Mouse (Mus musculus): ENCODE results near the gene Selenoo. TPM values are rescaled to one million over a fixed set of nuclear protein-coding genes. Genes with fewer than 3 reads are reported as not detected.

Gene Selenoo
- total and polyA plus RNA-seq, 2 experiments = 91.0 to 122 TPM

DNA sequence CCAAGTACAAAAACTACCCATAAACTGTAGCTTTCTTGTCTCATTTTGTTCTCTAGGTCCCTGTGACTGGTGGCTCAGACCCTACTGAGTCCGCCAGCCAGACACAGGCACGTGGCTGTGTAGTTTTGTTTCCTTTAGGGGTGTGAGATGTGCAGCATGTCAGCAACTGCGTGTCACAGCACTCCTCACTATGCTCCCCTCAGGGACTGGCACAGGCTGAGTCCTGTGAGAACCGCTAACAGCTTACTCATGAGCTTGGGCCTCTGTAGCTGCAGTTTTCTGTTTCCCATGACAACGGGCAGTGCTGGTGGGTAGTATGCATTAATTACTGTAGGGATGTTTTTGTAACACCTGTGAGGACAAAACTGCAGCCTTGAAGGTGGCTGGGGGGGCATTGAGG, 3.3 kb downstream of the Selenoo start:
- WGBS = 81% methylated on average over 5 of the region's 5 CpGs

DNA sequence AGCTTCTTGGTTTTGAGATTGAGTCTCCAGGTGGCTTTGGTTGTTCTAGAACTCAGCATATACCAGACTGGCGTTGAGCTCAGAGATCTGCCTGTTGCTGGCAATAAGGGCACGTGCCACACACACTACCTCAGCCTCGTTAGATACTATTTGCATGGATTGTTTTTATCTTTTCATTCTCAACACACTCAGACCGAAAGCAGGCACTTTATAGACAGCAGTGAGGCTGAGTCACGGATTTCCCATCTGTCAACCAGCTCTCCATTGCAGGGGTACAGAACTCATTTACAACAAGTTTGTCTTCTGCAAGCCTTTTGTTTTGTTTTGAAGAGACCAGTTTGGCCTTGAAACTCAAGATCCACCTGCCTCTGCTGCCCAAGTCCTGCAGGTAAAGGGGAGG, 8.6 kb downstream of the Selenoo start:
- no peak for DNase-seq (ENCODE audit: extremely low read depth, low read depth, low spot score)
- no peak overlapping the region for H3K9ac ChIP-seq (ENCODE audit: low read depth, low read length)
- 92% methylated on average over 5 of the region's 5 CpGs for WGBS
- no peak overlapping the region for H3K27ac ChIP-seq (replicated peaks; ENCODE audit: insufficient read depth, low read depth, low read length)
- H3K79me2 ChIP-seq (ENCODE audit: control insufficient read depth, insufficient read depth, low read length) = no peaks in the 10 kb centered on the region
- no peaks in the 10 kb centered on the region for H3K4me1 ChIP-seq (ENCODE audit: control insufficient read depth, insufficient read depth, low read length)
- peaks cover 66% of the 10 kb centered on the region for H3K36me3 ChIP-seq (ENCODE audit: control insufficient read depth, insufficient read depth, low read length)
- no peaks in the 10 kb centered on the region for H3K27me3 ChIP-seq (ENCODE audit: control insufficient read depth, insufficient read depth, low read length)
- no peak overlapping the region for H3K4me3 ChIP-seq (ENCODE audit: insufficient read depth, low read depth, low read length)
- TF ChIP-seq POLR2A (IDR thresholded peaks at IDR 0.05; ENCODE audit: extremely low read depth, insufficient read depth, low read length) (no peak), CTCF (IDR thresholded peaks at IDR 0.05; ENCODE audit: low read depth, low read length) (no peak)

More for the DNA sequence above, 3.3 kb downstream of the Selenoo start:
- Histone ChIP-seq H3K27me3 (ENCODE audit: control insufficient read depth, insufficient read depth, low read length) (no peaks in the 10 kb centered on the region), H3K4me3 (ENCODE audit: insufficient read depth, low read depth, low read length) (no peak overlapping the region), H3K79me2 (ENCODE audit: control insufficient read depth, insufficient read depth, low read length) (peaks cover 6% of the 10 kb centered on the region; the same call in 1 of the 2 replicates), H3K4me1 (ENCODE audit: control insufficient read depth, insufficient read depth, low read length) (peaks cover 4% of the 10 kb centered on the region), H3K9ac (ENCODE audit: low read depth, low read length) (no peak overlapping the region), H3K36me3 (ENCODE audit: control insufficient read depth, insufficient read depth, low read length) (peaks cover 40% of the 10 kb centered on the region), H3K27ac (replicated peaks; ENCODE audit: insufficient read depth, low read depth, low read length) (no peak overlapping the region)
- no peak for DNase-seq (ENCODE audit: extremely low read depth, low read depth, low spot score)
- TF ChIP-seq CTCF (IDR thresholded peaks at IDR 0.05; ENCODE audit: low read depth, low read length) (no peak), POLR2A (IDR thresholded peaks at IDR 0.05; ENCODE audit: extremely low read depth, insufficient read depth, low read length) (no peak)

DNA sequence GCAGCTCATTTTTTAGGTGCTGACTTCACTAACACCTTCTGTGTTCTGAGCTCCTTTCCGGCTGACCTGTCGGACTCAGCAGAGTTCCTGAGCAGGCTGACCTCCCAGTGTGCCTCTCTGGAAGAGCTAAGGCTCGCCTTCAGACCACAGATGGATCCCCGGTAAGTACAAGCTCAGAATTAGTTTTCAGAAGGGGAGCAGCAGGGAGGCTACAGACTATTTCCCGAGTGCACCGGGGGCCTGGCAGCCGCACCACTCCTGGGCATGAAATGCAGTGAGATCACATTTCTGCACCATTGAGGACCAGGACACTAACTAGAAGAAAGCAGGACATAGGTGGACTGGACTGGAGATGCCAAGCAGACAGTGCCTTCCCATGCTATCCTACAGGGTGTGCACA, 9.7 kb downstream of the Selenoo start:
- 90% methylated on average over 7 of the region's 7 CpGs for WGBS
- Histone ChIP-seq H3K27ac (replicated peaks; ENCODE audit: insufficient read depth, low read depth, low read length) (no peak overlapping the region), H3K79me2 (ENCODE audit: control insufficient read depth, insufficient read depth, low read length) (no peaks in the 10 kb centered on the region), H3K4me3 (ENCODE audit: insufficient read depth, low read depth, low read length) (no peak overlapping the region), H3K36me3 (ENCODE audit: control insufficient read depth, insufficient read depth, low read length) (peaks cover 58% of the 10 kb centered on the region), H3K4me1 (ENCODE audit: control insufficient read depth, insufficient read depth, low read length) (no peaks in the 10 kb centered on the region), H3K27me3 (ENCODE audit: control insufficient read depth, insufficient read depth, low read length) (no peaks in the 10 kb centered on the region), H3K9ac (ENCODE audit: low read depth, low read length) (no peak overlapping the region)
- DNase-seq (ENCODE audit: extremely low read depth, low read depth, low spot score) = no peak
- TF ChIP-seq POLR2A (IDR thresholded peaks at IDR 0.05; ENCODE audit: extremely low read depth, insufficient read depth, low read length) (no peak), CTCF (IDR thresholded peaks at IDR 0.05; ENCODE audit: low read depth, low read length) (no peak)

DNA sequence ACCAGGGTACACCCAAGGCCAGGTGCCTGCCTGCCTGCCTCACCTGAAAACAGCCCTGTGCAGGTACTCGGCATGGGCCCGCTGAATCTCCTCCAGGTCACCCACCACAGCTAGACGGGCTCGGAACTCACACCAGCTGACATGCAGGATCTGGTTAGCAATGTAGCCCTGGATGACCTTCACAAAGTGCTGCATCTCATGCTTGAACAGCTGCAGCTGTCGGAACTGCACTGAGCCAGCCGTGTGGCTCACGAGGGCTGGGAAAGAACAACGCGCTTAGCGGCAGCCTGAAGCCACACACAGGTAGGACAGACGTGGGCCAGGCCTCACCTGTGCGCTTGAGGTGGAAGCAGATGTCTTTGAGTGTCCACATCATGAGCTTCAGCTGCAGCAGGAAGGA, 11.9 kb downstream of the Selenoo start:
- Histone ChIP-seq H3K4me3 (ENCODE audit: insufficient read depth, low read depth, low read length) (no peak overlapping the region), H3K27me3 (ENCODE audit: control insufficient read depth, insufficient read depth, low read length) (no peaks in the 10 kb centered on the region), H3K36me3 (ENCODE audit: control insufficient read depth, insufficient read depth, low read length) (peaks cover 42% of the 10 kb centered on the region), H3K4me1 (ENCODE audit: control insufficient read depth, insufficient read depth, low read length) (no peaks in the 10 kb centered on the region), H3K79me2 (ENCODE audit: control insufficient read depth, insufficient read depth, low read length) (no peaks in the 10 kb centered on the region), H3K9ac (ENCODE audit: low read depth, low read length) (no peak overlapping the region), H3K27ac (replicated peaks; ENCODE audit: insufficient read depth, low read depth, low read length) (no peak overlapping the region)
- TF ChIP-seq POLR2A (IDR thresholded peaks at IDR 0.05; ENCODE audit: extremely low read depth, insufficient read depth, low read length) (0 out of 2 replicates have a peak, but pooled peaks have one; percentile 5), CTCF (IDR thresholded peaks at IDR 0.05; ENCODE audit: low read depth, low read length) (no peak)
- 89% methylated on average over 12 of the region's 12 CpGs for WGBS
- DNase-seq (ENCODE audit: extremely low read depth, low read depth, low spot score) = no peak

DNA sequence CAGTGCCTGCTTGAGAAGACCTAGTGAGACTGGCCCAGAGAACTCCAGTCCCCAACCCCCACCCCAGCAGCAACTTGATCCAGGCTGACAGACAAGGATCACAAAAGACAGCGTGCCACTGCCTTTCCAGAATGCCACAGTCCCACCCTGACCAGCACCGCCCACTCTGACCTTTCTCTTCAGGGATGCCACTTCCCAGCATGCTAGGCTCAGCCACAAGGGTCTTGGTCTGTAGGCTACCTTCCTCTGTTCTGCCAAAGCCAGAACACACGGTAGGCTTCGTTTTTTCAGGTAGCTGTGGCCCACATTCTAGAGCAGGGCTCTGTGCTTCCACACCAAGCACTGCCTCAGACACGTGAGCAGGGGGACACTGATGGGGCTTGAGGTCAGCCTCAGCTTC, 13.8 kb downstream of the Selenoo start:
- no peaks in the 10 kb centered on the region for H3K4me1 ChIP-seq (ENCODE audit: control insufficient read depth, insufficient read depth, low read length)
- H3K4me3 ChIP-seq (ENCODE audit: insufficient read depth, low read depth, low read length) = no peak overlapping the region
- 67% methylated on average over 5 of the region's 5 CpGs for WGBS
- peaks cover 27% of the 10 kb centered on the region for H3K36me3 ChIP-seq (ENCODE audit: control insufficient read depth, insufficient read depth, low read length)
- no peaks in the 10 kb centered on the region for H3K79me2 ChIP-seq (ENCODE audit: control insufficient read depth, insufficient read depth, low read length)
- H3K27me3 ChIP-seq (ENCODE audit: control insufficient read depth, insufficient read depth, low read length) = no peaks in the 10 kb centered on the region
- no peak for DNase-seq (ENCODE audit: extremely low read depth, low read depth, low spot score)
- H3K27ac ChIP-seq (replicated peaks; ENCODE audit: insufficient read depth, low read depth, low read length) = no peak overlapping the region
- no peak for TF ChIP-seq POLR2A (IDR thresholded peaks at IDR 0.05; ENCODE audit: extremely low read depth, insufficient read depth, low read length)
- TF ChIP-seq CTCF (IDR thresholded peaks at IDR 0.05; ENCODE audit: low read depth, low read length) = no peak
- no peak overlapping the region for H3K9ac ChIP-seq (ENCODE audit: low read depth, low read length)

DNA sequence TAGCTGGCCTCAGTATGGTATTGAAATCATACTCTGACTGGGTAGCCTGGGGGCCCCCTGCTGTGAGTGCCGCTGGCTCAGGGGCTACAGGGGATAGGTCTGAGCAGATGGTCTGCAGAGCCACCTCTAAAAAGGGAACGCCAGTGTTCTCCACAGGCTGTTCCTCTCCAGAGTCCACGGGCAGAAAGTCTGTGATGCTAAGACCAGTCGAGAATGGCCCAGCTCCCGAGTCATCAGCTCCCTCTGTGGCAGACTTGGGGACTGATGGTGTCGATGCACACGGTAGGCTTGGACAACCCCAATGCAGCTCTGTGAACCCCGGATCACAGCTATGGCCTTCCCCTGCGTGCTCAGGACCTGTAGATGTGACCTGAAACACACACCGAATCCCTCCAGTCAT, 15.0 kb downstream of the Selenoo start:
- no peak overlapping the region for H3K9ac ChIP-seq (ENCODE audit: low read depth, low read length)
- TF ChIP-seq CTCF (IDR thresholded peaks at IDR 0.05; ENCODE audit: low read depth, low read length) (no peak), POLR2A (IDR thresholded peaks at IDR 0.05; ENCODE audit: extremely low read depth, insufficient read depth, low read length) (no peak)
- no peak overlapping the region for H3K4me3 ChIP-seq (ENCODE audit: insufficient read depth, low read depth, low read length)
- no peak for DNase-seq (ENCODE audit: extremely low read depth, low read depth, low spot score)
- H3K4me1 ChIP-seq (ENCODE audit: control insufficient read depth, insufficient read depth, low read length) = no peaks in the 10 kb centered on the region
- no peak overlapping the region for H3K27ac ChIP-seq (replicated peaks; ENCODE audit: insufficient read depth, low read depth, low read length)
- peaks cover 23% of the 10 kb centered on the region; the same call in 1 of the 2 replicates for H3K36me3 ChIP-seq (ENCODE audit: control insufficient read depth, insufficient read depth, low read length)
- WGBS = 90% methylated on average over 10 of the region's 10 CpGs
- no peaks in the 10 kb centered on the region for H3K27me3 ChIP-seq (ENCODE audit: control insufficient read depth, insufficient read depth, low read length)
- H3K79me2 ChIP-seq (ENCODE audit: control insufficient read depth, insufficient read depth, low read length) = no peaks in the 10 kb centered on the region

Measured in liver, adult 2 months (tissue).